Mouse (Mus musculus) cerebellum, adult 11-12 months (tissue): ENCODE measurements at regions not wholly inside any gene's neighbourhood (a gene's known extent, or its start where the extent isn't known, plus 50 kb on each side); places are given as distances from the start of the nearest gene placed in this dataset.

ENCODE experiments used
- DNase-seq: peaks from one replicate; pipeline ENCODE4 v3.0.0; 2022

DNA sequence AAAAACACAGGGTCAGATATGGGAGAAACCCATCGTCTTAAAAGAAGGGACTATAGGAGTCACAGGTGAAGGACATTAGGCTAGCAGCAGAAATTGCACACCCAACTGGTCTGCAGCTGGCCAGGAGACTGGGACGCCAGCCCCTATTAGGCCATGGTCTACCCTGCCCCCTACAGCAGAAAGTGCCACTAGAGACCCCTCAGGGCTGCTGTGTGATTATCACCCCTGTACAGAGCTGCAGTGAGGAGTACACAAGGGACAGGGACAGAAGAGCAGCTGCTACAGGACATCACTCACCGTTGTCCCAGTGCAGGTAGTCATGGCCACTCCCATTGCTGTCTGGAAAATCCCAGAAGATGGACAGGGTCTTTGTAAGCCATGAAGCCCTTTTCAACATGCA is 157.9 kb upstream of the Agap1 start:
- DNase-seq, result no peak

DNA sequence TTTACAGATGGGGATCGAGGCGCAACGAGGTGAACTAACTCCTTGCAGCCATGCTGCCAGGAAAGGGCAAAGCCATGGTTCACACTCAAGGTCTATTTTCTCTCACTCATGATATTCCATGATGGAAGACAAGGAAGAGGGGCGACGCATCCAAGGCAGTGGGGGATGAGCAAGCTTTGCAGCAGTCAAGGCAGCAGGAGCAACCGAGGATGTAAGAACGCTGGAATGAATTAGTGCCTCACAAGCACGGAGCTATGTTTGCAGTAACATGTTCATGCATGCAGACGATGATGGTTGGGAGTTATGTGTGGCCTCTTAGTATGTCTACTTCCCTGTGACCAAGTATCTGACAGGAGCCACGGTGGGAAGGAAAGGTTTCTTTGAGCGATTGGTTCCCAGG is 156.8 kb upstream of the Agap1 start:
- DNase-seq, result no peak

- no peak for DNase-seq
These were observed 153.5 kb upstream of the Agap1 start for GRCm38 (mm10) chr1:89301151-89301550.

GRCm38 (mm10) chr1:89302368-89302951 is 152.1 kb upstream of the Agap1 start:
- no peak for DNase-seq

GRCm38 (mm10) chr1:89305171-89305570 is 149.4 kb upstream of the Agap1 start:
- DNase-seq, result no peak

DNA sequence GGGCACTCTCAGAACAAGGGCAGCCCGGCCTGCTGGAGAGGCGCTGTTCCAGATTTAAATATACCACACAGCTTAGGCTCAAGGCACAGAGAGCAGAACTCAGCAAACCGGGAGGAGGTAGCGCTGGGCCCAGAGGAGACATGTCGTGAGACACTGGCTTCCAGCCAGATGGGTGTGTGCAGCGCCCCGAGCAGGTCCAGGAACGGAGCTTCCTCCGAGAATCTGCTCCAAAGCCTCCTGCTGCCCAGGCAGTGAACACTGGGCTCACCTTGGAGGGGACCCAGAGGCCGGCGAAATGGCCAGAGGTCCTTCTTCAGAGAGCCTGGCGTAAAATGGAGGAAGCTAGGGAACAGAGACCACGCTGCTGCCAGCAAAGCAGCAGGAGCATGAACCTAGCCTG is 145.8 kb upstream of the Agap1 start:
- DNase-seq, result peak; percentile 77

- no peak for DNase-seq
These were observed 141.5 kb upstream of the Agap1 start for GRCm38 (mm10) chr1:89313064-89313463.

DNA sequence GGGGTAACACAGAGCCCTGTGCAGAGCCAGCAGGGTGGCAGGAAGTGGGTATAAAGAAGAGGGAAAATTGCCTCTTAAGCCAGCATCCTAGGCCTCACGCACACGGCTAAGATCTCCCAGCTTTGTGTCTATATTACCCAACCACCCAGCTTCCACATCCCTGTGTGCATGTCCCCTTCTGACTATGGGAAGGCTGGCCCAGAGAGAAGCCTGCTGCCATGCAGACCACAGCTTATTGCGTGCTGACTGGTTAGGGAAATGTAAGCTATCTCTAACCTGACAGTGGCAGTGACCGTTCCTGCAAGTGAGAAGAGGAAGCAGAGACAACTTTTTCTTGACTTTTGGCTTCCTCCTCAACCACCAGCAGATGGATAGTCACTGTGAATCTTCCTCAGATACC is 136.7 kb upstream of the Agap1 start:
- DNase-seq, result no peak

DNA sequence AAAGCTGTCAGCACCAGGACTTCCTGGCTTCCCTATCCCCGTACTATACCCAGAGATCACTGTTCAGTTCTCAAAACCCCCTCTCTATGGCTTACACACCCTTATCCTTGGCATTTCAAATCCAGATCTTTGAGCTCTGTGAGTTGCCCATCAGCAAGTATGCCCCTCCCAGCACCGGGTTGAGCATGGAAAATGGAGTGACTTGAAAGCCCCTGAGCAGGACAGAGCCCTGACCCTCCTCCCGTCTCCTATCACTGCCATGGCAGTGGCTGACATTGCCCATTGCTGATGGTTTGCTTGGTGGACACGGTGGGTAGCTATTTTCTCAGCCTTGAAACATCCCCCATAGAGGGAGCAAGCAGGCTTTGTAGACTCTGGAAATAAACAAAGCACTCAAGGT is 135.9 kb upstream of the Agap1 start:
- DNase-seq, result no peak

GRCm38 (mm10) chr1:89322621-89323020 is 132.0 kb upstream of the Agap1 start:
- DNase-seq, result no peak

GRCm38 (mm10) chr1:89323091-89323490 is 131.5 kb upstream of the Agap1 start:
- no peak for DNase-seq

DNA sequence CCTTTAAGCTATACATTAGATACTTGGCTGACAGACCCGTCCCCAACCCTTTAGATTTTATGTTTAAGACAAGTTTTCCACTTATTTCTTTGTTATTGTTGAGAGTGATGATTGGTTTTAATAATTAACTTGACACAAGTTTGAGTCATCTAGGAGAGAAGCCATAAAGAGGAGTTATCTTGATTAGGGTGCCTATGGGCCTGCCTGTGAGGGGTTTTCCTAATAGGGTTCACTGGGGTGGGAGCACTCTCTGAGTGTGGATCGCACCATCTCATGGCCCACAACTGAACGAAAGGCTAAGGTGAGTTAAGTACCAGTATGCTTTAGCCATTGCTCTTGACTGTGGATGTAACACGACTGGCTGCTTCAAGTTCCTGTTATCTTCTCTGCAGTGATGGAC is 123.3 kb upstream of the Agap1 start:
- no peak for DNase-seq

- DNase-seq, result no peak
These were observed 121.9 kb upstream of the Agap1 start for GRCm38 (mm10) chr1:89332676-89333075.

DNA sequence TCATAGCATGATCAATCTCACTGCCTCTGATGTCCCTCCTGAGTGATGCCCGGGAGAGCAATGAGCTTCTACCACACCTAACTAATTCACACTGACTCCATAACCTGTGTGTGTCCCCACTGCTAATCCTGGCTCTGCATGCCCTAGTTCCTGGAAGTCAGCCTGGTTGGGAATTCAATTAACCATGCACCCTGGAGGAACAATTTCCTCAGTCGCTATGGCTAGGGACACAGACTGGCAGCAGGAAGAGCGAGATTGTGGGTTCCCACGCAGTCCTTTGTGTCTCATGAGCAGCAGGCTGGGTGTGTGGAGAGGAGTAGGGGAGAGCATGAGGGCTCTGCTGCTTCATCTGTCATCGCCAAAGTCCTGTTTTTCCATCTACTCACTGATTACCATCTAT is 116.7 kb upstream of the Agap1 start:
- DNase-seq, result no peak

DNA sequence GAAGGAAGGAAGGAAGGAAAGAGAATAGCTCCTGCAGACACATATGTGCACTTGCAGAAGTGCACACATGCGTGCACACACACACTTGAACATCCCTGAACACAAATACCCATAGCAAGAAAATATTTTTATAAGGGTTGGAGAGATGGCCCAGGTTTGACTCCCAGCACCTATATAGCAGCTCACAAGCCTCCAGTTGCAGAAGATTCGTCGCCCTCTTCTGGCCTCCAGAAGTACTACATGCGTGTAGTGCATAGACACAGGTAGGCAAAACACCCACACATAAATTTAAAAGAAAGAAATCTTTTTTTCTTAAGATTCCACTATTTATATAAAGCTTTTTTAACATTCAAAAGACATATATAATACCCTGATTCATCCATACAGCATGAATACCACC is 111.8 kb upstream of the Agap1 start:
- DNase-seq, result no peak

GRCm38 (mm10) chr1:89344546-89344945 is 110.1 kb upstream of the Agap1 start:
- peak; percentile 28 for DNase-seq

DNA sequence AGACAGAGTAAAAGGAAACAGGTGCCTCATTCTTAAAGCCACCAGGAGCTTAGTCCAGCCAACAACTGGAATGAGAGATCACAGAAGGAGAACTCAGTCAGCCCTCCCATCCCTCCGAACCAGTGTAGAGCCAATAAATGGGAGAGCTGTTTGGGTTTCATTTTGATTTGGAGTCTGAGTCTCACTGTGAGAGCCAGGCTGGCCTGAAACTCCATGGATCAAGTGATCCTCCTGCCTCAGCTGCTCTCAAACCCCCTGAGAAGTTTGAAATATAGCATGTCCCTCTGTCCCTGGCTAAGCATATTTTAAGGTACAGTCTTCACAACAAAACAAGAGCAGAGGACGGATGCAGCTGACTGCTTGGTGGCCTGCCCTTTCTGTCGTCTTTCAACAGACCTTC is 107.3 kb upstream of the Agap1 start:
- DNase-seq, result no peak

- no peak for DNase-seq
These were observed 101.7 kb upstream of the Agap1 start for GRCm38 (mm10) chr1:89352936-89353335.

DNA sequence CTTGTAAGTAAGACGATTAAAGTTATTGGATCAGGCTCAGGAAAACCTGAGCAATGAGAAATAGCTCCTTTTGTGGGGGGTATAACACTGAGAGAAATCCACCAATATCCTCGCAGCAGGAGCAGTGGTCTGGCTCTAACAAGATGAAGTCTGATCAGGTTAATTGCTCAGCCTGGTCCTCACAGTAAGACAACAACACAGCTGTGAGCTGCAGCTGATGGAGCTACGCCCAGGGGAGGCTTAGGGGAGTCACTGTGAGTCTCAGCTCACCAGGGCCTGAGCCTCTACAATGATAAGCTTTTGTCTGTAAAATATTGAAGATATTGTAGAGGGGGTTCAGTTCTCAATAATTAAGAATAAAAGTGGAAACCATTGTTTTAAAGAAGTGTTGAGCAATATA is 95.3 kb upstream of the Agap1 start:
- no peak for DNase-seq

DNA sequence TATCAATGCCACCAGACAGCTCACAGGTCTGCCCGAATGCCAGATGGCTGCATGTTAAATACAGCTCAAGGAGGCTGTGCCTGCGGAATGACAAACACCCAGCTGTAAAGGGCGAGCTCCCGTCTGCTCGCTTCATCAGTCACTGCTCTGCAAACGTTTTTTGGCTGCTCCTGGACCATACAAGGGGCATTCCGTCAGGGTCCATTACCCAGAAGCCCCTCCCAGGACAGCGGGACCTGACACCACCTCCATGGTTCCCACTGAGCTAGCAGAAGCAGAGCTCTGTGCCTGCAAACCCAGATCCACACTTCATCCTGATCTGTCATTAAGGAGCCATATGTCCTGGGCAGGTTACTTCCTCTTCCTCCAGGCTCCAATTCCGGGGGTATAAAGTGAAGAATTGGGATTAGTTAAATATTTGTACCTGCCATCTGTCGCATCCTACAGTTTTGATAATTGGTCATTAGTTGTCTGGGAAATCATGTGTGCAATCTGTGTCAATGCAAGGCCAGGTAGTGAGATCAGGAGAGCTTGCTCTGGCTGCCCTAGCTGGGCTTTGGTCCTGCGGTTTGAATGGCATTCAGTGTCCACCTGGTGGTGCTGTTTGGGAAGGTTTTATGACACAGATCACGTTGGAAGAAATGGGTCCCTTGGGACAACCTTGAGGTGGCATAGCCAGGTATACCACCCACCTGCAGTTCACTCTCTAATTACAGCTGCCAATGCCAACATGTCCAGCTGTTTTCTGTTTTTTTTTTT is 89.9 kb upstream of the Agap1 start:
- peak; percentile 52 for DNase-seq

GRCm38 (mm10) chr1:89366891-89367290 is 87.7 kb upstream of the Agap1 start:
- no peak for DNase-seq

GRCm38 (mm10) chr1:89373806-89374205 is 80.8 kb upstream of the Agap1 start:
- no peak for DNase-seq

GRCm38 (mm10) chr1:89374271-89374670 is 80.3 kb upstream of the Agap1 start:
- no peak for DNase-seq

DNA sequence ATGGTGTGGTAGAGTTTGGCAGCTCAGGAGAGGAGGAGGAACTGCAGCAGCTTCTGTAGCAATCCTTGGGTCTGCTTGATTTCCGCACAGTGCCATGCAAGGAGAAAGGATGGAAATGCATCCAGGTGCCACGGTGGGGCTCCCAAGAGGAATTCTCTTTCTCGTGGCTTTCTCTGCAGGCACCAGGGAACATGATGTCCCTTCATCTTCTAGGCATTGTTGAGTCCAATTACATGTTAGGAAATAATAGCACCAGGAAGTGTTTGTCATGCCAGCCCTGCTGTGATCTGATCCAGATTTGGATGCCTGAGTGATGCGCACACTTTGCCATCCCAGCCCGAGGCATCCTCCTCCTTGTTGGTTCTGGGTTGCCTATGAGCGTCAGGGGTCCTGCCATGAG is 72.6 kb upstream of the Agap1 start:
- DNase-seq, result peak; percentile 81

DNA sequence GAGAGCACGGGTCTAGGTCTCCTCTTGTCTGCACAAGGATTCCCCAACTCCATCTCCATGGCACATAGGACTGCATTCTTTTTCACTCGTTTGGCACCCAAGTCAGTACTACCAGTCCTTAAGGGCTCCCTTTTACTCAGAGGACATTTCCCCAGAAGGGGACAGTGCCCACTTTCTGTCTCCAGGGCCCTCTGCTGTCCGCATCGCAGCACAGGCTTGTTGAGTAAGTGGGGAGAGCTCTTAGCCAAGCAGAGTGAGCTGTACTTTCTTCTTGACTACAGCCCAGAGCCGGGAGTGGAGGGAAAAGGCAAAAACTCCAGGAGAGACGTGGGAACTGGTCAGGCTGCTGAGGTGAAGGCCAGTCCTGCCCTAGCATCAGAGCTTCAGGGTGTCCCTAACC is 69.5 kb upstream of the Agap1 start:
- no peak for DNase-seq
